9 mouse cellular contexts compared by ENCODE assay signal in genomic region chr2:31164841-31165455, GRCm38 (mm10). TPM values are rescaled to one million over a fixed set of nuclear protein-coding genes. Genes with fewer than 3 reads are reported as not detected.
A peak's percentile ranks its signal among the peaks of the same experiment; 100 is the strongest.
DNase-seq lines count a peak whose midpoint lies in the region; ATAC-seq and TF ChIP-seq lines count a peak whose summit lies in the region.
"Had no signal": no experiment of that assay in that cellular context is flagged by ENCODE, and none has a peak within 500 bp of the region (broad histone marks: within the 10 kb centered on the region; RNA-seq: fewer than 3 reads in every experiment).

No protein-coding gene starts in this region.

- H3K4me2 ChIP-seq in heart, embryonic 13.5 days: peak overlapping the region; percentile 45

- H3K9me3 ChIP-seq in megakaryocyte, embryonic 14.5 days: no peaks in the 10 kb centered on the region
- H3K9me3 ChIP-seq in heart, embryonic 13.5 days: no peaks in the 10 kb centered on the region

- peak overlapping the region; percentile 68 for H3K9ac ChIP-seq in heart, embryonic 13.5 days

- no peaks in the 10 kb centered on the region for H3K27me3 ChIP-seq in megakaryocyte, embryonic 14.5 days (replicated peaks)
- H3K27me3 ChIP-seq in heart, embryonic 13.5 days (replicated peaks): no peaks in the 10 kb centered on the region

- H3K4me1 ChIP-seq in megakaryocyte, embryonic 14.5 days: peaks cover 83% of the 10 kb centered on the region
- peaks cover 55% of the 10 kb centered on the region for H3K4me1 ChIP-seq in heart, embryonic 13.5 days
- H3K4me1 ChIP-seq in olfactory bulb, adult 2 months (ENCODE audit: control insufficient read depth, insufficient read depth, low read length): peaks cover 16% of the 10 kb centered on the region

- no peak for ATAC-seq in megakaryocyte, adult 5-6 weeks (ENCODE audit: poor library complexity, severe bottlenecking)
- ATAC-seq in heart, embryonic 13.5 days (ENCODE audit: extremely low read depth, insufficient number of reproducible peaks, low FRiP score, low TSS enrichment): peak; percentile 55
- no peak for ATAC-seq in erythroblast, adult 5-6 weeks (replicated peaks; ENCODE audit: low FRiP score, poor library complexity, severe bottlenecking)
- ATAC-seq in erythroid progenitor cell, adult 5-6 weeks (replicated peaks; ENCODE audit: low FRiP score, poor library complexity, severe bottlenecking): no peak

- peak overlapping the region; percentile 96 for H3K27ac ChIP-seq in heart, embryonic 13.5 days (replicated peaks)
- 0 out of 2 replicates have a peak overlapping the region, but pooled peaks have one; percentile 2 for H3K27ac ChIP-seq in olfactory bulb, adult 2 months (ENCODE audit: insufficient read depth, low read depth, low read length)

- no peak for TF ChIP-seq CTCF in olfactory bulb, adult 2 months (IDR thresholded peaks at IDR 0.05; ENCODE audit: insufficient read depth, low read depth, low read length)

- H3K4me3 ChIP-seq in megakaryocyte, embryonic 14.5 days (replicated peaks): peak overlapping the region; percentile 87
- H3K4me3 ChIP-seq in heart, embryonic 13.5 days: no peak overlapping the region
- H3K4me3 ChIP-seq in olfactory bulb, adult 2 months (ENCODE audit: insufficient read depth, low read depth, low read length): no peak overlapping the region
- H3K4me3 ChIP-seq: myocyte had no signal

- TF ChIP-seq POLR2A in olfactory bulb, adult 2 months (IDR thresholded peaks at IDR 0.05; ENCODE audit: insufficient read depth, low read depth, low read length): no peak

- H3K36me3 ChIP-seq in megakaryocyte, embryonic 14.5 days (replicated peaks; ENCODE audit: low read length): peaks cover 59% of the 10 kb centered on the region
- H3K36me3 ChIP-seq in heart, embryonic 13.5 days: peaks cover 38% of the 10 kb centered on the region

- peak; percentile 22 to 48 for DNase-seq in adrenal gland, postnatal 36 days
- peak; percentile 71 to 80 for DNase-seq in kidney, postnatal 4 days

- 16% methylated on average over 5 of the region's 5 CpGs for WGBS in heart, embryonic 13.5 days
- WGBS in olfactory bulb, adult 2 months: 22% methylated on average over 5 of the region's 5 CpGs

RNA-seq across cellular contexts. Expression of gene Gpr107, which starts 12.8 kb away (rescaled TPM):
- polyA plus RNA-seq in megakaryocyte, embryonic 14.5 days (2012; ENCODE audit: insufficient read depth, low replicate concordance): 5.0 and 11.9 TPM in 2 replicates
- 22.1 and 22.2 TPM in 2 replicates for total RNA-seq in megakaryocyte, adult 5-6 weeks (2015)
- total RNA-seq in megakaryocyte, adult 5-6 weeks (2017): 29.2 and 32.1 TPM in 2 replicates
- total RNA-seq in adrenal gland, postnatal 36 days (2021): 10 to 100 TPM; 58.5 to 63.4 TPM
- polyA plus RNA-seq in heart, embryonic 13.5 days (2015; fragmentation: Nextera tagmentation; extraction: Ambion mirVana): 29.7 and 34.8 TPM in 2 replicates
- polyA plus RNA-seq in olfactory bulb, adult 2 months (2012; ENCODE audit: insufficient read depth, insufficient read length, low replicate concordance, missing spikeins): not detected in 2 replicates
- 2.5 and 10.7 TPM in 2 replicates for total RNA-seq in erythroblast, adult 5-6 weeks (2015; ENCODE audit: low replicate concordance)
- 11.7 TPM in 2 replicates for total RNA-seq in erythroblast, adult 5-6 weeks (2017; ENCODE audit: low replicate concordance)
- total RNA-seq in erythroid progenitor cell, adult 5-6 weeks (2015; ENCODE audit: low replicate concordance): 15.1 and 24.7 TPM in 2 replicates
- 6.4 and 8.9 TPM in 2 replicates for total RNA-seq in erythroid progenitor cell, adult 5-6 weeks (2017; ENCODE audit: low replicate concordance)

RNA-seq across cellular contexts. Expression of gene Fnbp1, which starts 23.1 kb away (rescaled TPM):
- polyA plus RNA-seq in megakaryocyte, embryonic 14.5 days (2012; ENCODE audit: insufficient read depth, low replicate concordance): 44.7 and 52.5 TPM in 2 replicates
- total RNA-seq in megakaryocyte, adult 5-6 weeks (2015): 62.0 and 64.1 TPM in 2 replicates
- 39.0 and 48.7 TPM in 2 replicates for total RNA-seq in megakaryocyte, adult 5-6 weeks (2017)
- 10 to 100 TPM; 50.6 to 51.7 TPM for total RNA-seq in adrenal gland, postnatal 36 days (2021)
- polyA plus RNA-seq in heart, embryonic 13.5 days (2015; fragmentation: Nextera tagmentation; extraction: Ambion mirVana): 17.6 and 18.7 TPM in 2 replicates
- 346 and 1,096 TPM in 2 replicates for polyA plus RNA-seq in olfactory bulb, adult 2 months (2012; ENCODE audit: insufficient read depth, insufficient read length, low replicate concordance, missing spikeins)
- total RNA-seq in erythroblast, adult 5-6 weeks (2015; ENCODE audit: low replicate concordance): 15.5 and 20.4 TPM in 2 replicates
- 2.9 and 6.1 TPM in 2 replicates for total RNA-seq in erythroblast, adult 5-6 weeks (2017; ENCODE audit: low replicate concordance)
- 3.8 and 19.1 TPM in 2 replicates for total RNA-seq in erythroid progenitor cell, adult 5-6 weeks (2015; ENCODE audit: low replicate concordance)
- total RNA-seq in erythroid progenitor cell, adult 5-6 weeks (2017; ENCODE audit: low replicate concordance): 5.8 and 9.1 TPM in 2 replicates
